Mouse (Mus musculus) ES-E14 (cell line): ENCODE data around the gene Cela2a. TPM values are rescaled to one million over a fixed set of nuclear protein-coding genes. Genes with fewer than 3 reads are reported as not detected.

Experiments
- DNase-seq: peaks from one replicate; pipeline ENCODE4 v3.0.0-alpha.2; 2013; ENCODE audit warnings: low read depth, low spot score
- H3K27ac ChIP-seq: 2 replicates; pipeline ENCODE4 v1.5.1; 2012; ENCODE audit warnings: low read depth, mild to moderate bottlenecking, low read length, moderate library complexity, mixed read lengths; ENCODE audit not compliant: poor library complexity, insufficient read depth, severe bottlenecking
- H3K36me3 ChIP-seq: 2 replicates; pipeline ENCODE4 v1.6.1; 2012; ENCODE audit warnings: mild to moderate bottlenecking, low read length, moderate library complexity, mixed read lengths; ENCODE audit not compliant: control insufficient read depth, poor library complexity, insufficient read depth, severe bottlenecking
- H3K4me1 ChIP-seq, 2 experiments: fragments of 150-350 bp in 1 of 2; sonication (generic) in 1 of 2; 2 replicates each; pipeline ENCODE4 v1.6.1; 2012; ENCODE audit warnings: low read length in 2 of 2, mild to moderate bottlenecking in 1 of 2, mixed read lengths in 1 of 2; ENCODE audit not compliant: control insufficient read depth in 2 of 2, insufficient read depth in 2 of 2, poor library complexity in 1 of 2
- H3K4me3 ChIP-seq, 2 experiments: fragments of 150-350 bp in 1 of 2; sonication (generic) in 1 of 2; 2 replicates each; pipeline ENCODE4 v1.5.1; 2012; ENCODE audit warnings: low read length in 2 of 2, low read depth in 1 of 2, mild to moderate bottlenecking in 1 of 2, mixed read lengths in 1 of 2; ENCODE audit not compliant: insufficient read depth in 1 of 2, poor library complexity in 1 of 2, severe bottlenecking in 1 of 2
- H3K9ac ChIP-seq: 2 replicates; pipeline ENCODE4 v1.6.1; 2012; ENCODE audit warnings: low read depth, mild to moderate bottlenecking, low read length, mixed read lengths; ENCODE audit not compliant: poor library complexity, insufficient read depth, severe bottlenecking
- H3K9me3 ChIP-seq: fragments of 150-350 bp; sonication (generic); 2 replicates; pipeline ENCODE4 v1.6.1; 2012; ENCODE audit warnings: low read depth, mild to moderate bottlenecking, low read length; ENCODE audit not compliant: control insufficient read depth, insufficient read depth
- CHD2 ChIP-seq: IDR thresholded peaks from 2 replicates; pipeline ENCODE4 v1.6.1; 2014; ENCODE audit warnings: mild to moderate bottlenecking, low read depth, low read length, inconsistent platforms
- HCFC1 ChIP-seq: IDR thresholded peaks from 2 replicates; pipeline ENCODE4 v1.6.1; 2012; ENCODE audit warnings: low read length, inconsistent platforms, borderline replicate concordance; ENCODE audit not compliant: insufficient read depth
- MAFK ChIP-seq: IDR thresholded peaks from 2 replicates; pipeline ENCODE4 v1.6.1; 2014; ENCODE audit warnings: mild to moderate bottlenecking, low read depth, low read length, inconsistent platforms; ENCODE audit not compliant: insufficient read depth
- ZC3H11A ChIP-seq: IDR thresholded peaks from 2 replicates; pipeline ENCODE4 v1.6.1; 2012; ENCODE audit warnings: low read depth, mild to moderate bottlenecking, inconsistent platforms, low read length, borderline replicate concordance
- ZNF384 ChIP-seq: IDR thresholded peaks from 2 replicates; pipeline ENCODE4 v1.6.1; 2012; ENCODE audit warnings: low read depth, low read length, inconsistent platforms
- in situ Hi-C, 2 experiments: fragments of 600-800 bp; cut with MboI; formaldehyde crosslinking; loops; one replicate each; pipeline ENCODE4 v1.15.1; 2025; ENCODE audit warnings: low sequenced_read_pairs in 2 of 2, inconsistent platforms in 1 of 2; ENCODE audit not compliant: unreplicated experiment in 2 of 2
- total RNA-seq: library from RNA; depleted of rRNA; stranded (reverse); fragments of 300-350 nt; gene quantifications from 2 replicates; pipeline ENCODE4 v1.2.3, GENCODE M21; 2012

Cela2a gene
- total RNA-seq, 1 experiment, result 8.2 TPM

GRCm38 (mm10) chr4:141790524-141790990 lies 35.4 kb downstream of the Cela2a start, which contains the start of gene Dnajc16:
Gene Dnajc16 (minus strand): TSS chr4:141790931.
- Histone ChIP-seq H3K4me1 (peaks cover 2 to 3% of the 10 kb centered on the region in 2 experiments; a peak in 2 of 4 replicates), H3K9ac (peak within 1 kb of the TSS; percentile 90), H3K4me3 (peak within 1 kb of the TSS; percentile 59 to 81), H3K36me3 (no peaks in the 10 kb centered on the region), H3K9me3 (no peaks in the 10 kb centered on the region), H3K27ac (0 out of 2 replicates have a peak within 1 kb of the TSS, but pooled peaks have one; percentile 2)
- DNase-seq, result peak; percentile 99
- in situ Hi-C loops, result no loop called here
- no peak for TF ChIP-seq ZC3H11A
- no peak for TF ChIP-seq ZNF384
- no peak for TF ChIP-seq MAFK
- TF ChIP-seq HCFC1, result peak; percentile 81
- no peak for TF ChIP-seq CHD2

GRCm38 (mm10) chr4:141789564-141790218 lies 36.3 kb downstream of the Cela2a start:
- Histone ChIP-seq H3K9me3 (no peaks in the 10 kb centered on the region), H3K36me3 (no peaks in the 10 kb centered on the region), H3K4me3 (peak overlapping the region; percentile 59 to 81), H3K27ac (no peak overlapping the region), H3K4me1 (peaks cover 2 to 3% of the 10 kb centered on the region in 2 experiments; a peak in 2 of 4 replicates), H3K9ac (peak overlapping the region; percentile 90)
- TF ChIP-seq CHD2 (no peak), MAFK (no peak), HCFC1 (no peak), ZC3H11A (no peak), ZNF384 (no peak)
- in situ Hi-C loops, result no loop called here
- no peak for DNase-seq

- H3K9ac ChIP-seq, result no peak overlapping the region
- H3K27ac ChIP-seq, result no peak overlapping the region
- peaks cover 0 to 2% of the 10 kb centered on the region in 2 experiments; a peak in 1 of 4 replicates for H3K4me1 ChIP-seq
- in situ Hi-C loops, result no loop called here
- no peak for DNase-seq
- H3K36me3 ChIP-seq, result peaks cover 2% of the 10 kb centered on the region; the same call in 1 of the 2 replicates
- TF ChIP-seq ZNF384 (no peak), MAFK (no peak), ZC3H11A (no peak), HCFC1 (no peak), CHD2 (no peak)
- H3K4me3 ChIP-seq, result no peak overlapping the region
- no peaks in the 10 kb centered on the region for H3K9me3 ChIP-seq
Observed at GRCm38 (mm10) chr4:141787462-141787861, 38.5 kb downstream of the Cela2a start.

GRCm38 (mm10) chr4:141787046-141787445 lies 38.9 kb downstream of the Cela2a start:
- TF ChIP-seq MAFK (no peak), ZNF384 (no peak), CHD2 (no peak), HCFC1 (no peak), ZC3H11A (no peak)
- H3K4me3 ChIP-seq, result no peak overlapping the region
- in situ Hi-C loops, result no loop called here
- H3K4me1 ChIP-seq, result peaks cover 0 to 2% of the 10 kb centered on the region in 2 experiments; a peak in 1 of 4 replicates
- H3K9me3 ChIP-seq, result no peaks in the 10 kb centered on the region
- DNase-seq, result no peak
- H3K27ac ChIP-seq, result no peak overlapping the region
- H3K9ac ChIP-seq, result no peak overlapping the region
- H3K36me3 ChIP-seq, result peaks cover 2% of the 10 kb centered on the region; the same call in 1 of the 2 replicates
